Mouse (Mus musculus) limb, embryonic 13.5 days (tissue): ENCODE measurements at regions not wholly inside any gene's neighbourhood (a gene's known extent, or its start where the extent isn't known, plus 50 kb on each side); places are given as distances from the start of the nearest gene placed in this dataset.
"Not testable (repeated sequence)": the region's sequence is repeated elsewhere in the genome, so short reads cannot be mapped to it uniquely, and the experiment has no call there.

Experiments used
- ATAC-seq: fragments of 200-750 bp; cut with Nextera tagmentation; 2 replicates; pipeline ENCODE4 v1.8.0; 2017; ENCODE audit warnings: low read depth, moderate number of reproducible peaks, moderate TSS enrichment; ENCODE audit not compliant: low FRiP score
- H3K27ac ChIP-seq: fragments of 300-500 bp; sonication (generic); 2 replicates; pipeline ENCODE4 v1.5.1; 2015; ENCODE audit warnings: inconsistent platforms, mild to moderate bottlenecking, moderate library complexity
- H3K27me3 ChIP-seq: fragments of 300-500 bp; sonication (generic); 2 replicates; pipeline ENCODE4 v1.6.1; 2015; ENCODE audit warnings: mild to moderate bottlenecking, inconsistent platforms
- H3K36me3 ChIP-seq: fragments of 300-500 bp; sonication (generic); 2 replicates; pipeline ENCODE4 v1.6.1; 2015; ENCODE audit warnings: inconsistent platforms, mild to moderate bottlenecking, moderate library complexity
- H3K4me1 ChIP-seq: fragments of 300-500 bp; sonication (generic); 2 replicates; pipeline ENCODE4 v1.6.1; 2015; ENCODE audit warnings: inconsistent platforms
- H3K4me2 ChIP-seq: fragments of 300-500 bp; sonication (generic); replicated peaks from 2 replicates; pipeline ENCODE4 v1.6.1; 2015; ENCODE audit warnings: inconsistent platforms, mild to moderate bottlenecking, moderate library complexity
- H3K4me3 ChIP-seq: fragments of 300-500 bp; sonication (generic); 2 replicates; pipeline ENCODE4 v1.5.1; 2015; ENCODE audit warnings: moderate library complexity, mild to moderate bottlenecking, inconsistent platforms
- H3K9ac ChIP-seq: fragments of 300-500 bp; sonication (generic); 2 replicates; pipeline ENCODE4 v1.6.1; 2015; ENCODE audit warnings: mild to moderate bottlenecking, inconsistent platforms
- H3K9me3 ChIP-seq: fragments of 300-500 bp; sonication (generic); 2 replicates; pipeline ENCODE4 v1.6.1; 2016; ENCODE audit warnings: inconsistent platforms
- WGBS: fragments of 180-500 bp; shearing (Covaris S2); methylation state at CpG from one replicate; pipeline ENCODE4 v1.1.7; 2015; 5-methylcytosine and 5-hydroxymethylcytosine counted together

DNA sequence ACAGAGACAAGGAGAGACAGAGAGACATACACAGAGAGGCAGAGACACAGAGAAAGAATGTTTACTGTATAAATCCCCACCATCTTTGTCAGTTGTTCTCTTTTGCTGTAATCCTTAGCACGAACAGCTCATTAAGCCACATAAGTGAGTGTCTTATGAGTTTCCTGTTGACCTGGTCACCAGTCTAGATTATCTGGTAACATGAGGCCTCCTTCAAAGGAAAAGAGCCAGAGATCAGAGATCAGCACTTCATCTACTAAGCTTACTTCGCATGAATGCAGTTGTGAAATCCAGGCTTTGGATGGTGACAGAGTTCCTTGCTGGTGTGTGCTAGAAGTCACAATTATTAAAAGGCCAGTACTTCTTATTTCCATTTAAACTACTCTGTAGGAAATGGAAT, 566.2 kb downstream of the Nebl start:
- ATAC-seq: no peak
- Histone ChIP-seq H3K9me3 (no peaks in the 10 kb centered on the region), H3K4me1 (no peaks in the 10 kb centered on the region), H3K4me3 (no peak overlapping the region), H3K27me3 (no peaks in the 10 kb centered on the region), H3K9ac (no peak overlapping the region), H3K36me3 (no peaks in the 10 kb centered on the region), H3K4me2 (no peak overlapping the region), H3K27ac (no peak overlapping the region)
- 31% methylated on average over 2 of the region's 2 CpGs for WGBS

DNA sequence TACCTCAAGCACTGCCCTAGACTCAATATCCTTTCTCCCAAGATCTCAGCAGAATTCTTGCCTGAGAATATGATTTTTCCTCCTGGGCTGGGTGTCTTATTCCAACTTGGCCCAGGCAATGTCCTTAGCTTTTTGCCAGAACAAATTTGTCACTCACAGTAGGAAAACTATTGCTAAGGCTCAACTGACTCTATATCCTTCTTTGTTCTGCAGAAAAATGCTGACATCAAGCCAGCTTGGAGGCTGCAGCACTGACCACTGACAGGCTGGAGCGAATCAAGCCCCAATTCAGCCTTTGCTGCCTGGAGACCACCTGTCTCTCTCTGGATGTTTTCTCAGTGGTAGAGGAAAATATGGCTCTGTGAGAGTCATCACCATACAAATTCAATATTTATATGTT, 572.8 kb downstream of the Nebl start:
- Histone ChIP-seq H3K27me3 (no peaks in the 10 kb centered on the region), H3K36me3 (no peaks in the 10 kb centered on the region), H3K9me3 (no peaks in the 10 kb centered on the region), H3K27ac (no peak overlapping the region), H3K9ac (no peak overlapping the region), H3K4me3 (no peak overlapping the region), H3K4me1 (no peaks in the 10 kb centered on the region), H3K4me2 (no peak overlapping the region)
- ATAC-seq: no peak
- 86% methylated on average over 1 of the region's 1 CpGs for WGBS

DNA sequence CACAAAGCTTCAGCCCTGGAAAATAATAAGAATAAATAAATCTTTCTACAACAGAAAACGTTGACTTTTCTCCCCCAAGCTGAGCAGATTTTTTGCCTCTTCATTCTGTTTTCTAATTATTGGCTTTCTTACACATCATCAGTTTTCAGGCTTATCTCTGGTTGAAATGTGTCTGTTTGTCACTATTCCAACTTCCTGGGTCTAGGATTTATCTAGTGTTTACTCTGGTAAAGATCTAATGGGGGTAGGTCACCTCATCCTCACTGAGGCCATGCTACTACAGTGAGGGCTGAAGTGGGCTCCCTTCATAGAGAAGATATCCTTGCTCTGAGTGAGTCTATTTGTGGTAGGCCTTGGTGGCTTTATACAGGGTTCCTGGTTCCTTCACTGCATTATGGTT, 573.9 kb downstream of the Nebl start:
- Histone ChIP-seq H3K9ac (no peak overlapping the region), H3K9me3 (no peaks in the 10 kb centered on the region), H3K36me3 (no peaks in the 10 kb centered on the region), H3K27ac (no peak overlapping the region), H3K4me2 (no peak overlapping the region), H3K27me3 (no peaks in the 10 kb centered on the region), H3K4me3 (no peak overlapping the region), H3K4me1 (no peaks in the 10 kb centered on the region)
- WGBS: 64% methylated on average over 1 of the region's 1 CpGs
- no peak for ATAC-seq

DNA sequence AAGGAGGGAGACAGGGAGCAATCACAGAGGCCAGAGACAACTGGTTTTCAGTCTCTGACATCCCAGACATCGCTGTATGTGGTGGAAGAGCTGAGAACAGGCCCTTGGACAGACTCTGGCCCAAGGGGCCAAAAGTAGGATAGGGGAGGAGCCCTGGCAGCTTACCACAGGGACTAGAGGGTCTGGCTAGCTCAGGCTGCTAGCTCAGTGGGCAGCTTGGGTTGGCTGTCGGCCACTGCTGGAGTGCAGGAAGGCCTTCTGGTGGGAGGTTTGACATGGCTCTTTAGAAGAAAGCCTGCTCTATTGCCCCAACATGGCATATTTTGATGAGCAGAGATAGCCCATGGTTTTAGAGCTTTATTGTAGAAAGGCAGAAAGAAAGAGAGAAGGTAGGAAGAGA, 575.7 kb downstream of the Nebl start:
- Histone ChIP-seq H3K4me1 (no peaks in the 10 kb centered on the region), H3K4me2 (no peak overlapping the region), H3K9me3 (no peaks in the 10 kb centered on the region), H3K27me3 (no peaks in the 10 kb centered on the region), H3K9ac (no peak overlapping the region), H3K36me3 (no peaks in the 10 kb centered on the region), H3K27ac (no peak overlapping the region), H3K4me3 (no peak overlapping the region)
- ATAC-seq: no peak
- WGBS: 91% methylated on average over 2 of the region's 2 CpGs

DNA sequence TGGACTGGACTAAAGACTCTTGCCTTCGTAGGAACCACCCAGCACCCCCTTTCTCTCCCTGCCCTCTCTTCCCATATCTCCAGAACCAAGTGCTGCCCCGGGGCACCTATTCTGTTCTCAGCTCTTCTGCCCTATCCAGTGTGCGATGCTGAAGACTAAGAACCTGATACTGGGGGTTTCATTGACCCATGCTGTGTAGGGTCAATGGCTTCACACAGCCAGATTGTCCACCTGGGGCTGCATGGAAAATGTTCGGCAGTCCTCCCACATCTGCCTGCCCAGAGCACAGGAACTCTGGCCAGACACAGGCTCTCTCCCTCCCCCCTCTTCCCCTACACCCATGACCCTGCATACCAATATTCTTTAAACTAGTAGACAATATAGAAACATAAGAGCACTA, 607.6 kb downstream of the Nebl start:
- Histone ChIP-seq H3K27ac (no peak overlapping the region), H3K4me3 (no peak overlapping the region), H3K9ac (no peak overlapping the region), H3K36me3 (no peaks in the 10 kb centered on the region), H3K27me3 (no peaks in the 10 kb centered on the region), H3K9me3 (no peaks in the 10 kb centered on the region), H3K4me2 (no peak overlapping the region), H3K4me1 (no peaks in the 10 kb centered on the region)
- 86% methylated on average over 4 of the region's 4 CpGs for WGBS
- no peak for ATAC-seq

DNA sequence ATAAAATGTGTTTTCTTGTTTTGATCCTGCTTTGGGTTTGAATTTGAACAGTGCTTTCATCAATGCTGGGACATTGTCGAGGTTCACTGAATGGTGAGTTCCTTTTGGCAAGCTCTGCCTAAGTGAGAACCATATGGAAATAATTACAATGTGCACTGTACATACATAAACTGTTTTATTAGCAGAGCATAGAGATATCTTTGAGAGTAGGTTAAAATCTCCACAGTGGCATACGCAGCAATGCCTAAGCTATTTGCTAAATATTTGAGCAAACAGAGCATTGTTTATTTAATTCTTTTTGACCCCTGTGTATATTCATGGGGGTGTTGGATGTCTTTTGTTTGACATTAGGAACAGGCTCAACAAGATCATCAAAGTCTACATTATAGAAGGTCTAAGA, 614.0 kb downstream of the Nebl start:
- H3K27me3 ChIP-seq: no peaks in the 10 kb centered on the region
- no peaks in the 10 kb centered on the region for H3K9me3 ChIP-seq
- H3K27ac ChIP-seq: no peak overlapping the region
- no peak; the same call in 1 of the 2 replicates for ATAC-seq
- H3K4me2 ChIP-seq: no peak overlapping the region
- WGBS: 30% methylated on average over 2 of the region's 2 CpGs
- no peak overlapping the region for H3K9ac ChIP-seq
- H3K36me3 ChIP-seq: no peaks in the 10 kb centered on the region
- H3K4me1 ChIP-seq: 0 out of 2 replicates have a peak, but pooled peaks cover 4% of the 10 kb centered on the region
- H3K4me3 ChIP-seq: no peak overlapping the region

DNA sequence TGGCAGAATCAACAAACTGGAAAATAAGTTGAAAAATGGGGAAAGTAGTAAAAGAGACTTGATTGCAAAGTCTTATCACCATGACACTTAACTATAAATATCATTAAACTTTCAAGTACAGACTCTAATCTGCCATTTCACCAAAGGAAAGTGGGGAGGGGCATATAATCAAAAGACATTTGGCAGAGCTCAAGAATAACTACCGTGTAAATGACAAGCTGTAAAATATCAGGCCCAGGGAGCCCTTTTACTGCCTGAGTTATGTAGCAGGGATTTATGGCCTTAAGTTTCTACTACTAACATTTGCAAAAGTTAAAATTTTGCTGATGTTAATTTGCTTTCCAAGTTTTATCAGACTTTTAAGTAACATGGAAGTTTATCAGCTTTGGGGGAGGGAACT, 620.1 kb downstream of the Nebl start:
- Histone ChIP-seq H3K27ac (no peak overlapping the region), H3K9me3 (no peaks in the 10 kb centered on the region), H3K27me3 (no peaks in the 10 kb centered on the region), H3K4me3 (no peak overlapping the region), H3K9ac (no peak overlapping the region), H3K4me2 (no peak overlapping the region), H3K4me1 (no peaks in the 10 kb centered on the region), H3K36me3 (no peaks in the 10 kb centered on the region)
- no peak for ATAC-seq
- WGBS: 16% methylated on average over 1 of the region's 1 CpGs

DNA sequence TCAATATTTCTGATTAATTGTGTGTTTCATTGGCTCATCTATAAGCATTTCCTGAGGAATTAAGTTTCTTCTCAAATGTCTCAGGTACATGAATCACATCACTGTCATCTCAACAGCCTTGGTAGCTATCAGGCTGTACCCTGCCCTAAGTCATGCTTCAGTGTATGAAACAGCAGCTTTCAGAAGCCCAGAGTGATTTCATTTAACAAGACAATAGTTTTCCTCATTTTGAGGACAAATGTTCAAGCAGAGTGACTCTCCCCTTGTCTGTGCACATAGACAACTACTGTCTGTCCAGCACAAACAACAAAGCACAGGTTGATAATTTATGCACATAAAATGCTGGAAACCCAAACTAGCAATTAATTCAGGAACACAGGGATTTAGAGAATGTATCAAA, 630.1 kb downstream of the Nebl start:
- no peaks in the 10 kb centered on the region for H3K36me3 ChIP-seq
- H3K4me1 ChIP-seq: no peaks in the 10 kb centered on the region
- H3K4me3 ChIP-seq: no peak overlapping the region
- peaks cover 13% of the 10 kb centered on the region for H3K9me3 ChIP-seq
- H3K27ac ChIP-seq: no peak overlapping the region
- ATAC-seq: no peak
- H3K4me2 ChIP-seq: no peak overlapping the region
- H3K27me3 ChIP-seq: no peaks in the 10 kb centered on the region
- H3K9ac ChIP-seq: no peak overlapping the region

DNA sequence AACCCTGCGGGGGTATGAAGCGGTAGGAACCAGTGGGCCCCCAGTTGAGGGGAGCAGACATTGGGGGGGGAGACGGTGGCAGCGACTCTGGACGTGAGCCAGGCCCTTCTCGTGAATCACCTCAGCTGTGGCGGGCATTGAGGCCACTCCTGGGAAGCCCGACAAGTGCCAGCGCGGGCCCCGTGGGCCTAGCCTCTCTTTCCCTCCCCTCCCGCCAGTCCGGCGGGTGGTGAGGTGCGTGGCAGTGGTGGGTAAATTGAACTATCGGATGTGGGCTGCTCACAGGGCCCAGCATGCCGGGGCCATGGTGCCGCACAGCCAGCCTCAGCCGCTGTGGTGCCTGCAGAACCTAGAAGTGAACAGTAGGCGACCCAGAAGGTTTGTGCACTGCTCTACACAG, 633.7 kb downstream of the Nebl start:
- Histone ChIP-seq H3K36me3 (no peaks in the 10 kb centered on the region), H3K27ac (no peak overlapping the region), H3K4me3 (no peak overlapping the region), H3K9me3 (peaks cover 13% of the 10 kb centered on the region), H3K9ac (no peak overlapping the region), H3K27me3 (no peaks in the 10 kb centered on the region), H3K4me2 (no peak overlapping the region), H3K4me1 (no peaks in the 10 kb centered on the region)
- WGBS: 70% methylated on average over 20 of the region's 20 CpGs
- no peak for ATAC-seq

DNA sequence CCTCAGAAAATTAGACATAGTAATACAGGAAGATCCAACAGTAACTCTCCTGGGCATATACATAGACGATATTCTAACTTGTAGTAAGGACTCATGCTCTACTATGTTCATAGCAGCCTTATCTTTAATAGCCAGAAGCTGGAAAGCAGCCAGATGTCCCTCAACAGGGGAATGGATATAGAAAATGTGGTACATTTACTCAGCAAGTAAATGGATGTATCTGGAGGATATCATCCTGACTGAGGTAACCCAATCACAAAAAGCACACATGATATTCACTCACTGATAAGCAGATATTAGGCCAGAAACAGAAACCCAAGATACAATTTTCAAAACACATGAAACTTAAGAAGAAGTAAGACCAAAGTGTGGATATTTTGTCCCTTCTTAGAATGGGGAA, 639.8 kb downstream of the Nebl start:
- Histone ChIP-seq H3K27ac (no peak overlapping the region), H3K4me1 (no peaks in the 10 kb centered on the region), H3K9ac (no peak overlapping the region), H3K4me3 (no peak overlapping the region), H3K4me2 (no peak overlapping the region), H3K9me3 (no peaks in the 10 kb centered on the region), H3K27me3 (no peaks in the 10 kb centered on the region), H3K36me3 (no peaks in the 10 kb centered on the region)
- whole genome bisulfite sequencing: 92% methylated on average over 1 of the region's 1 CpGs
- no peak for ATAC-seq

DNA sequence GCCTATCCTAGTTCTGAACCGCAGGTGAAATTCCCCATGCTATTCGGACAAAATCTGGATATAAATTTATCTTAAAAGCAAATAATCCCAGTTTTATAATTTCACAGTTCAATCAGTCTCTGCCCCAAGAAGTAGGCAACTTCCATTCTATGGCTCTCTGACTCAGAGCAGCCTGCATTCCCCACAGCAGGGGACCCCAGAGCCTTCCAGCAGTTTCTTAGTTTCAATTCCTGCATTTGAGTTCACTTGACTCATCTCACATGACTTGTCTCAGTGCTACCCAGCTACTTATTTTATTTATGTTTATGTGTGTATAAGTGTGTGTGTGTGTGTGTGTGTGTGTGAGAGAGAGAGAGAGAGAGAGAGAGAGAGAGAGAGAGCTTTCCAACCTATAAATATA, 650.0 kb downstream of the Nebl start:
- H3K27ac ChIP-seq: no peak overlapping the region
- H3K4me2 ChIP-seq: no peak overlapping the region
- H3K4me1 ChIP-seq: no peaks in the 10 kb centered on the region
- H3K4me3 ChIP-seq: no peak overlapping the region
- no peaks in the 10 kb centered on the region for H3K36me3 ChIP-seq
- peaks cover 3% of the 10 kb centered on the region; the same call in 1 of the 2 replicates for H3K9me3 ChIP-seq
- H3K9ac ChIP-seq: no peak overlapping the region
- ATAC-seq: no peak
- WGBS: 89% methylated on average over 2 of the region's 2 CpGs
- no peaks in the 10 kb centered on the region for H3K27me3 ChIP-seq

DNA sequence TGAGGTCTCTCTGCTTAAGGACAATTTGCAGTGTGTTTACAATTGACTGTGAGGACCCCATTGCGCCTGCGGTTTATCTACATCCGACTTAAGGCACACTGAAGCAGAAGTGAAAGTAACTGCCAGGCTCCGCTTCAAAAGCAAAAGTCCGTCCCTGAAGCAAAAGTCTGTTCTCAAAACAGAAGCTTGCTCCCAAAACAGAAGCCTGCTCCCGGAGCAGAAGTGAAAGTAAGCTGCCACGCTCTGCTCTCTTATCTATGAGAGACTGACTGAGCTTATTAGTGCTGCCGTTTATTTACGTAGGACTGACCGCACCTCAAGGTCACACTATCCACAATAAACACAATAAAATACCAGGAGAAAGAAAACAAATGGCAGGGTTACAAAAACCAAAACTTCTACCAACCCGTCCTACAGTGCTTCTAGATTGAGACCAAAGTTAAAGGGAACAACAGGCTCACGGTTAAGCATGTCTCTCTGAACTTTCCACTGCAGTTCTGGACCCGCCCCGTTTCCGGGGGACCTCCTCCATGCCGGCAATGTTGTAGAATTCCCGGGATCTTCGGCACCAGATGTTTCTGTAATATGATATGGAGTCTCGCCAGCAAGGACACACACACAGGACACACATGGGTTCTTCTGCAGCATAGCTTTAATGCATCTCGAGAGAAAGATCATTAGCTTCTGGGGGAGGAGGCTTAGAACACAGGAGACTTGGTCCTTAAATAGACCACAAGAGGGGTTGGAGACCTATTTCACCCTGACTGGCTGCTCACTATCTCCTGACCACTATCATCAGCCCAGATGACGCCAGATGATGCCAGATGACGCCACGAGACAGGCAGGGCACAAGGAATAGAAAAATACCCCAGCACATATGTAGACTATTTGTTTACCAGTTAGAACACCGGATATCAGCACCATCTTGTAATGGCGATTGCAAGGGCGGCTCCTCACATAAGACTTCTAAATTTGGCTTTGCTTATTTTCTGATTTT, 665.8 kb downstream of the Nebl start:
- not testable (repeated sequence) for H3K36me3 ChIP-seq, ATAC-seq, H3K27ac ChIP-seq, H3K4me2 ChIP-seq, H3K27me3 ChIP-seq, H3K4me1 ChIP-seq, H3K4me3 ChIP-seq, H3K9ac ChIP-seq
- WGBS: 91% methylated on average over 26 of the region's 26 CpGs
- peaks cover 17% of the 10 kb centered on the region for H3K9me3 ChIP-seq
